Mouse (Mus musculus) forebrain, embryonic 14.5 days (tissue): ENCODE measurements around the gene Gins2. TPM values are rescaled to one million over a fixed set of nuclear protein-coding genes. Genes with fewer than 3 reads are reported as not detected.

ENCODE experiments used
- ATAC-seq: fragments of 200-750 bp; cut with Nextera tagmentation; 2 replicates; pipeline ENCODE4 v1.8.0; 2017; ENCODE audit warnings: mild to moderate bottlenecking, moderate library complexity
- DNase-seq: peaks from one replicate; pipeline ENCODE4 v3.0.0-alpha.2; 2015; ENCODE audit warnings: low spot score
- H3K27ac ChIP-seq: fragments of 300-500 bp; sonication (generic); 2 replicates; pipeline ENCODE4 v1.5.1; 2014; ENCODE audit warnings: low read depth, mild to moderate bottlenecking, control low read depth, low read length, moderate library complexity
- H3K27me3 ChIP-seq: fragments of 300-500 bp; sonication (generic); replicated peaks from 2 replicates; pipeline ENCODE4 v1.6.1; 2014; ENCODE audit warnings: low read length, control low read depth, mixed read lengths; ENCODE audit not compliant: control insufficient read depth, insufficient read depth
- H3K36me3 ChIP-seq: fragments of 300-500 bp; sonication (generic); 2 replicates; pipeline ENCODE4 v1.6.1; 2014; ENCODE audit warnings: low read length, control low read depth; ENCODE audit not compliant: control insufficient read depth, insufficient read depth
- H3K4me1 ChIP-seq: fragments of 300-500 bp; sonication (generic); 2 replicates; pipeline ENCODE4 v1.6.1; 2014; ENCODE audit warnings: antibody characterized with exemption, low read length, control low read depth; ENCODE audit not compliant: control insufficient read depth, insufficient read depth
- H3K4me2 ChIP-seq: fragments of 300-500 bp; sonication (generic); 2 replicates; pipeline ENCODE4 v1.6.1; 2014; ENCODE audit warnings: mild to moderate bottlenecking, control low read depth, low read length
- H3K4me3 ChIP-seq: fragments of 300-500 bp; sonication (generic); 2 replicates; pipeline ENCODE4 v1.5.1; 2014; ENCODE audit warnings: low read depth, low read length, control low read depth
- H3K9ac ChIP-seq: fragments of 300-500 bp; sonication (generic); 2 replicates; pipeline ENCODE4 v1.6.1; 2014; ENCODE audit warnings: mild to moderate bottlenecking, low read length, control low read depth, moderate library complexity
- H3K9me3 ChIP-seq: fragments of 300-500 bp; sonication (generic); replicated peaks from 2 replicates; pipeline ENCODE4 v1.6.1; 2016; ENCODE audit warnings: low read length, control low read depth, mixed read lengths; ENCODE audit not compliant: control insufficient read depth
- WGBS: fragments of 180-500 bp; shearing (Covaris S2); extraction: QIAGEN DNeasy Blood & Tissue Kit; methylation state at CpG from one replicate; pipeline ENCODE4 v1.1.7; 2014; 5-methylcytosine and 5-hydroxymethylcytosine counted together
- polyA plus RNA-seq: library from polyadenylated mRNA; unstranded; fragments of >200 nt; fragmentation: Nextera tagmentation; extraction: Ambion mirVana; gene quantifications from 2 replicates; pipeline ENCODE4 v1.2.1, GENCODE M21; 2014

The Gins2 gene
- polyA plus RNA-seq, 1 experiment from 2014 or later: 44.1 TPM

GRCm38 (mm10) chr8:120614491-120614890 lies 25.4 kb upstream of the Gins2 start:
- H3K4me2 ChIP-seq: no peak overlapping the region
- H3K9me3 ChIP-seq: no peaks in the 10 kb centered on the region
- no peaks in the 10 kb centered on the region for H3K36me3 ChIP-seq
- ATAC-seq (no peak), DNase-seq (no peak)
- no peaks in the 10 kb centered on the region for H3K27me3 ChIP-seq
- H3K4me3 ChIP-seq: no peak overlapping the region
- WGBS: 86% methylated on average over 3 of the region's 3 CpGs
- H3K9ac ChIP-seq: no peak overlapping the region
- no peak overlapping the region for H3K27ac ChIP-seq
- peaks cover 7% of the 10 kb centered on the region; the same call in 1 of the 2 replicates for H3K4me1 ChIP-seq

- H3K9ac ChIP-seq: no peak overlapping the region
- H3K27ac ChIP-seq: no peak overlapping the region
- no peak for ATAC-seq
- WGBS: 88% methylated on average over 6 of the region's 6 CpGs
- no peak for DNase-seq
- no peaks in the 10 kb centered on the region for H3K4me1 ChIP-seq
- no peaks in the 10 kb centered on the region for H3K9me3 ChIP-seq
- H3K4me3 ChIP-seq: no peak overlapping the region
- no peak overlapping the region for H3K4me2 ChIP-seq
- H3K27me3 ChIP-seq: no peaks in the 10 kb centered on the region
- H3K36me3 ChIP-seq: no peaks in the 10 kb centered on the region
Observed at GRCm38 (mm10) chr8:120610824-120611223, 21.7 kb upstream of the Gins2 start.

DNA sequence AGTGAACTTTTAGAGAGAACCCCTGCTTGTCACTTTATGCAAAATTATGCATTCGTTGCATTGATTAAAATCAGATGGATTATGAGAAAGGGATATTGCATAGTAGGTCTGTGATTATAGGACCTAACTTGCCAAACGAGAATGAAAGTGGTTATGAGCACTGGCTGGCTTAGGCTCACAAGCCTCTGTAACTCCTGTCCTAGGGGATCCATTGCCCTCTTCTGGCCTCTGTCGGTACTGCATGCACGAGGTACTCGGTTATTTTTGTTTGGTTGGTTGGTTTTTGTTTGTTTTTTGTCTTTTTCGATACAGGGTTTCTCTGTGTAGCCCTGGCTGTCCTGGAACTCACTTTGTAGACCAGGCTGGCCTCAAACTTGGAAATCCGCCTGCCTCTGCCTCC lies 18.8 kb upstream of the Gins2 start:
- H3K36me3 ChIP-seq: no peaks in the 10 kb centered on the region
- no peaks in the 10 kb centered on the region for H3K9me3 ChIP-seq
- DNase-seq: peak; percentile 87
- no peak overlapping the region for H3K9ac ChIP-seq
- no peak overlapping the region for H3K4me3 ChIP-seq
- H3K4me2 ChIP-seq: no peak overlapping the region
- 0 out of 2 replicates have a peak, but pooled peaks cover 1% of the 10 kb centered on the region for H3K4me1 ChIP-seq
- 16% methylated on average over 7 of the region's 7 CpGs for WGBS
- peak; percentile 75 for ATAC-seq
- no peaks in the 10 kb centered on the region for H3K27me3 ChIP-seq
- H3K27ac ChIP-seq: no peak overlapping the region

DNA sequence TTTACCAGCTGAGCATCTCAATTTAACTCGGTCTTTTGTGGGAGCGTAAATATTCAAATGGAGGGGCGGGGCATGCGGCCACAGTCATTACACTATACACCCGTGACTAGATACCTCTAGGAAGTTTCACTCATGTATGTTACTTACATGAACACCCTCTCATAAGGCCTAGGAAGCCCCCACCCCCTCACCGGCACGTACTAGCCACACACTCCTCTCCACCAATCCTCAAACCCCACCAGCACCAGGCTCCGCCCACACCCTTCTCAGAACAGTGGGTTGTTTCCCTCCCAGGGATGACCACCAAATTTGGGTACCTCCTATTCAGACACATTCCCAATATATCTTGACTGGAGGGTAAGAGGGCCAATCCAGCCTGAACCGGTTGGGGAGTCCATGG lies 18.4 kb upstream of the Gins2 start:
- Histone ChIP-seq H3K4me2 (no peak overlapping the region), H3K27me3 (no peaks in the 10 kb centered on the region), H3K9ac (no peak overlapping the region), H3K9me3 (no peaks in the 10 kb centered on the region), H3K4me3 (no peak overlapping the region), H3K4me1 (0 out of 2 replicates have a peak, but pooled peaks cover 6% of the 10 kb centered on the region), H3K27ac (no peak overlapping the region), H3K36me3 (no peaks in the 10 kb centered on the region)
- DNase-seq (no peak), ATAC-seq (peak; percentile 37; the same call in 1 of the 2 replicates)
- WGBS: 81% methylated on average over 9 of the region's 9 CpGs

GRCm38 (mm10) chr8:120602672-120603071 lies 13.6 kb upstream of the Gins2 start:
- ATAC-seq (peak; percentile 38; the same call in 1 of the 2 replicates), DNase-seq (peak; percentile 71)
- Histone ChIP-seq H3K4me1 (peaks cover 10% of the 10 kb centered on the region; the same call in 1 of the 2 replicates), H3K4me2 (no peak overlapping the region), H3K27ac (no peak overlapping the region), H3K4me3 (no peak overlapping the region), H3K27me3 (no peaks in the 10 kb centered on the region), H3K9ac (no peak overlapping the region), H3K9me3 (no peaks in the 10 kb centered on the region), H3K36me3 (no peaks in the 10 kb centered on the region)
- WGBS: 35% methylated on average over 6 of the region's 6 CpGs

DNA sequence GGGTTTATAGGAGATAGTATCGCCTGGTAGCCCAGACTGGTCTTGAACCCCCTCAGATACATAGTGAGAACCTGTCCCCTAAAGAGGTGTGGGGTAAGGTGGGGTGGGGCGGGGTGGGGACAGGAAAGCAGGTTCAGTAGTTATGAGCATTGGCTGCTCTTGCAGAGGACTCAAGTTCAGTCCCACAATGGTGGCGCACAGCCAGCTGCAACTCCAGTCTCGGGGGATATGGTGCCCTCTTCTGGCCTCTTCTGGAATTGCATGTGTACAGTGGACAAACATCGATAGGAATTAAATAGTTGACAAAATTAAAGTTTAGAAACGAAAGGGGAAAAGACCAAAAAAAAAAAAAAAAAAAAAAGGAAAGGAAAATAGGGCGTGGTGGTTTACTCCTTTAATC lies 10.4 kb upstream of the Gins2 start:
- Histone ChIP-seq H3K9me3 (no peaks in the 10 kb centered on the region), H3K4me2 (no peak overlapping the region), H3K27me3 (no peaks in the 10 kb centered on the region), H3K4me1 (peaks cover 10% of the 10 kb centered on the region; the same call in 1 of the 2 replicates), H3K9ac (no peak overlapping the region), H3K36me3 (no peaks in the 10 kb centered on the region), H3K4me3 (no peak overlapping the region), H3K27ac (peak overlapping the region; percentile 78; the same call in 1 of the 2 replicates)
- no peak for ATAC-seq
- 44% methylated on average over 7 of the region's 7 CpGs for WGBS
- peak; percentile 81 for DNase-seq

- DNase-seq (peak; percentile 93), ATAC-seq (peak; percentile 87)
- Histone ChIP-seq H3K27ac (peak overlapping the region; percentile 78), H3K36me3 (no peaks in the 10 kb centered on the region), H3K27me3 (no peaks in the 10 kb centered on the region), H3K9ac (no peak overlapping the region), H3K9me3 (no peaks in the 10 kb centered on the region), H3K4me3 (no peak overlapping the region), H3K4me1 (peaks cover 10% of the 10 kb centered on the region; the same call in 1 of the 2 replicates), H3K4me2 (peak overlapping the region; percentile 12; the same call in 1 of the 2 replicates)
- WGBS: 21% methylated on average over 24 of the region's 24 CpGs
Observed at GRCm38 (mm10) chr8:120598579-120598978, 9.5 kb upstream of the Gins2 start.

DNA sequence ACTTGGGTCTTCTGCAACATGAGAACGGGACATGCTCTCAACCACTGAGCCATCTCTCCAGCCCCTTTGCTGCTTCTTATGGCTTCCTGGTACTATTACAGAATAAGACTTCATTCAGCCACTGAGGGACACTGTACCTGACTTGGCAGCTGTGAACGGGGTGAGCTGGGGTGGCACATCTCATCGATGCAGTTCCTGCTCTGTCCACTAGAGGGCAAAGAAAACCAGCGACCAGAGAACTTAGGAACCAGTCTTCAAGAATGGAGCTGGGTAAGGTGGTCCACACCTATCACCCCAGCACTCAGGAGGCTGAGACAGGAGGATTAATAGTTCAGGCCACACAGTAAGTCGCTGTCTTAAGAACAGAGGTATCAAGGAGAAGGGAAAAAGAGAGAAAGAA lies 6.9 kb upstream of the Gins2 start:
- whole genome bisulfite sequencing: 9% methylated on average over 5 of the region's 5 CpGs
- H3K4me3 ChIP-seq: no peak overlapping the region
- ATAC-seq: no peak

DNA sequence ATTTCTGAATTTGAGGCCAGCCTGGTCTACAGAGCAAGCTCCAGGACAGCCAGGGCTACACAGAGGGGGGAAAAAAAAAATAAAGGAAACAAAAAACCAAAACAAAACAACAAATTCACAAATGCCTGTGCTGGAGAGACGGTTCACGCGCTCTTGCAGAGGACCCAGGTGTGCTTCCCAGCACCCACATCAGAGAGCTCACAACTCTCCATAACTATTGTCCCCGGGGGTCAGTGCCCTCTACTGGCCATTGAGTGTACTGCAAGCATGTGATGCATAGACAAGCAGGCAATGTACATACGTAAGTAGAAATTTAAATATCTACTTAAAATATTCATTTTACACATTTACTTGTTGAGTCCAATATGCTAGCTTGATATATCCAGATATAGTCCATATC lies 5.5 kb upstream of the Gins2 start:
- Histone ChIP-seq H3K4me3 (no peak overlapping the region), H3K36me3 (no peaks in the 10 kb centered on the region), H3K27me3 (no peaks in the 10 kb centered on the region), H3K4me2 (no peak overlapping the region), H3K9ac (no peak overlapping the region), H3K9me3 (no peaks in the 10 kb centered on the region), H3K27ac (no peak overlapping the region), H3K4me1 (peaks cover 11% of the 10 kb centered on the region; the same call in 1 of the 2 replicates)
- WGBS: 89% methylated on average over 5 of the region's 5 CpGs
- ATAC-seq (no peak), DNase-seq (no peak)

More for the DNA sequence above, 6.9 kb upstream of the Gins2 start:
- DNase-seq: peak; percentile 72
- no peak overlapping the region for H3K27ac ChIP-seq
- H3K36me3 ChIP-seq: no peaks in the 10 kb centered on the region
- no peaks in the 10 kb centered on the region for H3K9me3 ChIP-seq
- no peaks in the 10 kb centered on the region for H3K27me3 ChIP-seq
- H3K4me1 ChIP-seq: peaks cover 6% of the 10 kb centered on the region; the same call in 1 of the 2 replicates
- H3K4me2 ChIP-seq: no peak overlapping the region
- no peak overlapping the region for H3K9ac ChIP-seq
